In the genomic region with DNA sequence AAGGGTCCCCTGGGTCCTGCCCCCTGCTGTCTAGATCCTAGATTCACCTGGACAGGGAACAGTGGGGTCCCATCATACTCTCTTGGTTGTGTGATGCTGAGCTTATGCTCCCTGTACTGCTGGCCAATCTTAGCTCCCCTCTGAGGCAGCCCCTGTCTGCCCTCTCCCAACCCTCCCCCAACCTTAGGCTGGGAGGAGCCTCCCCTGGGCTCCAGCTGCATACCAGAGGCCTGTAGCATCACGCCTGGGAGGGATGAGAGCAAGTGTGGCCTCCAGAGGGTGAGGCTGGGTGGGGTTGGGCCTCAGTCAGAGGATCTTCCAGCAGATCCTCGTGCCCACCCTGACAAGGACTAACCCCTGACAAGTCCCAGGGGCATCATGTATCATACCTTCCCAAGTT, we compare ENCODE assay signal across 15 mouse cellular contexts. TPM values are rescaled to one million over a fixed set of nuclear protein-coding genes. Genes with fewer than 3 reads are reported as not detected.
DNase-seq lines count a peak whose midpoint lies in the region; ATAC-seq and TF ChIP-seq lines count a peak whose summit lies in the region.
"Had no signal": no experiment of that assay in that cellular context is flagged by ENCODE, and none has a peak within 500 bp of the region (broad histone marks: within the 10 kb centered on the region; RNA-seq: fewer than 3 reads in every experiment).

No protein-coding gene starts in this region.

- H3K36me3 ChIP-seq in heart, embryonic 16.5 days (ENCODE audit: control insufficient read depth, insufficient read depth), result no peaks in the 10 kb centered on the region
- H3K36me3 ChIP-seq in CH12.LX (replicated peaks in 1 of 2; ENCODE audit: control insufficient read depth in 1 of 2, insufficient read depth in 1 of 2, low read length in 1 of 2), result peaks cover 41 to 79% of the 10 kb centered on the region in 2 experiments
- H3K36me3 ChIP-seq in embryonic facial prominence, embryonic 11.5 days (replicated peaks; ENCODE audit: control insufficient read depth, insufficient read depth, low read depth, low read length), result no peaks in the 10 kb centered on the region
- H3K36me3 ChIP-seq in liver, embryonic 15.5 days (replicated peaks), result peaks cover 12% of the 10 kb centered on the region
- H3K36me3 ChIP-seq: hindbrain, embryonic 15.5 days had no signal

- peaks cover 79% of the 10 kb centered on the region for H3K79me2 ChIP-seq in CH12.LX (replicated peaks; ENCODE audit: control insufficient read depth, extremely low read depth, insufficient read depth, poor library complexity, severe bottlenecking)

- TF ChIP-seq RAD21 in CH12.LX (IDR thresholded peaks at IDR 0.05; ENCODE audit: low read depth, low read length), result no peak

- H3K4me3 ChIP-seq in heart, embryonic 16.5 days (ENCODE audit: low read length), result no peak overlapping the region
- H3K4me3 ChIP-seq in CH12.LX (replicated peaks in 1 of 3; ENCODE audit: low read depth in 2 of 3, low read length in 2 of 3, poor library complexity in 1 of 3), result peak overlapping the region; percentile 66 to 93 (median 78)
- H3K4me3 ChIP-seq in embryonic facial prominence, embryonic 11.5 days (ENCODE audit: low read depth, low read length), result no peak overlapping the region
- H3K4me3 ChIP-seq in liver, embryonic 15.5 days (replicated peaks), result peak overlapping the region; percentile 69
- H3K4me3 ChIP-seq: hindbrain, embryonic 15.5 days had no signal

- ATAC-seq in heart, embryonic 16.5 days (replicated peaks; ENCODE audit: extremely low read depth, insufficient read depth, low FRiP score), result peak; percentile 47
- 0 out of 2 replicates have a peak, but pooled peaks have one; percentile 19 for ATAC-seq in embryonic facial prominence, embryonic 11.5 days (replicated peaks; ENCODE audit: insufficient number of reproducible peaks, low FRiP score, low TSS enrichment, low read depth)
- no peak for ATAC-seq in liver, embryonic 15.5 days (ENCODE audit: insufficient read depth)
- no peak for ATAC-seq in cerebellum, adult (ENCODE audit: insufficient number of reproducible peaks, low FRiP score, low TSS enrichment)

- TF ChIP-seq CTCF in CH12.LX (conservative IDR thresholded peaks at IDR 0.05 in 1 of 2, IDR thresholded peaks at IDR 0.05 in 1 of 2; ENCODE audit: low read depth in 2 of 2, low read length in 2 of 2), result no peak

- no peak; the same call in 1 of the 2 replicates for TF ChIP-seq POLR2A in CH12.LX (IDR thresholded peaks at IDR 0.05; ENCODE audit: low read depth, low read length)

- DNase-seq in heart, postnatal 4 days, result no peak
- no peak for DNase-seq in CH12.LX (ENCODE audit: extremely low read depth)
- DNase-seq in embryonic facial prominence, embryonic 11.5 days (ENCODE audit: low spot score), result no peak
- DNase-seq in embryo, embryonic 9.5 days (ENCODE audit: extremely low spot score), result no peak
- DNase-seq in ovary, postnatal 36 days (ENCODE audit: low spot score), result no peak
- DNase-seq: adrenal gland, postnatal 10 days; cerebellum, postnatal 36 days; kidney, postnatal 25 days; lung, adult 2 months had no signal

- H3K4me2 ChIP-seq in heart, embryonic 16.5 days (ENCODE audit: low read depth, low read length), result no peak overlapping the region
- peak overlapping the region; percentile 78 for H3K4me2 ChIP-seq in CH12.LX (ENCODE audit: insufficient read depth, low read depth, poor library complexity, severe bottlenecking)
- no peak overlapping the region for H3K4me2 ChIP-seq in embryonic facial prominence, embryonic 11.5 days (ENCODE audit: low read depth, low read length)
- H3K4me2 ChIP-seq in liver, embryonic 15.5 days, result peak overlapping the region; percentile 94
- H3K4me2 ChIP-seq: hindbrain, embryonic 15.5 days had no signal

- dilution Hi-C loops in CH12.LX (cut with MboI; ENCODE audit: extremely low pct_ligation_motif_present, extremely low pct_unique_long_range_greater_than_20kb, low sequenced_read_pairs), result no loop called here

- 52% methylated on average over 2 of the region's 2 CpGs for WGBS in heart, embryonic 16.5 days
- WGBS in embryonic facial prominence, embryonic 11.5 days, result 37% methylated on average over 2 of the region's 2 CpGs
- 28% methylated on average over 2 of the region's 2 CpGs for WGBS in liver, embryonic 15.5 days (ENCODE audit: insufficient replicate concordance)

- no peak overlapping the region for H3K9ac ChIP-seq in heart, embryonic 16.5 days (ENCODE audit: low read length)
- peak overlapping the region; percentile 70; the same call in 1 of the 2 replicates for H3K9ac ChIP-seq in CH12.LX (ENCODE audit: insufficient read depth, low read depth)
- no peak overlapping the region for H3K9ac ChIP-seq in embryonic facial prominence, embryonic 11.5 days (replicated peaks; ENCODE audit: low read length)
- peak overlapping the region; percentile 32 for H3K9ac ChIP-seq in liver, embryonic 15.5 days
- H3K9ac ChIP-seq: hindbrain, embryonic 15.5 days had no signal

- H3K4me1 ChIP-seq in heart, embryonic 16.5 days (ENCODE audit: control insufficient read depth, insufficient read depth, low read length), result peaks cover 37% of the 10 kb centered on the region
- H3K4me1 ChIP-seq in CH12.LX (ENCODE audit: control insufficient read depth in 1 of 2, insufficient read depth in 2 of 2), result peaks cover 47 to 78% of the 10 kb centered on the region in 2 experiments
- no peaks in the 10 kb centered on the region; the same call in 1 of the 2 replicates for H3K4me1 ChIP-seq in embryonic facial prominence, embryonic 11.5 days (ENCODE audit: control insufficient read depth, insufficient read depth, low read length)
- peaks cover 68% of the 10 kb centered on the region for H3K4me1 ChIP-seq in liver, embryonic 15.5 days (replicated peaks)

- in situ Hi-C loops in CH12.LX (cut with MboI; ENCODE audit: low pct_ligation_motif_present, low pct_unique_long_range_greater_than_20kb, low sequenced_read_pairs), result no loop called here

- no peak overlapping the region for H3K27ac ChIP-seq in heart, embryonic 16.5 days (ENCODE audit: low read length)
- peak overlapping the region; percentile 30; the same call in 1 of the 2 replicates for H3K27ac ChIP-seq in CH12.LX (ENCODE audit: insufficient read depth, low read depth)
- H3K27ac ChIP-seq in embryonic facial prominence, embryonic 11.5 days (replicated peaks; ENCODE audit: low read depth, low read length), result no peak overlapping the region
- peak overlapping the region; percentile 84; the same call in 1 of the 2 replicates for H3K27ac ChIP-seq in liver, embryonic 15.5 days (replicated peaks)
- H3K27ac ChIP-seq: hindbrain, embryonic 15.5 days had no signal

- no peak for TF ChIP-seq EP300 in CH12.LX (IDR thresholded peaks at IDR 0.05; ENCODE audit: low read length)

- peaks cover 15% of the 10 kb centered on the region for H3K27me3 ChIP-seq in heart, embryonic 16.5 days (ENCODE audit: control insufficient read depth, insufficient read depth, low read length)
- H3K27me3 ChIP-seq in CH12.LX (replicated peaks), result no peaks in the 10 kb centered on the region
- peaks cover 14% of the 10 kb centered on the region for H3K27me3 ChIP-seq in embryonic facial prominence, embryonic 11.5 days (ENCODE audit: control insufficient read depth, insufficient read depth, low read length)
- peaks cover 29% of the 10 kb centered on the region for H3K27me3 ChIP-seq in liver, embryonic 15.5 days

- no peaks in the 10 kb centered on the region for H3K9me3 ChIP-seq in heart, embryonic 16.5 days (replicated peaks; ENCODE audit: control insufficient read depth, low read length)
- H3K9me3 ChIP-seq in CH12.LX (replicated peaks; ENCODE audit: low read length), result no peaks in the 10 kb centered on the region
- H3K9me3 ChIP-seq in embryonic facial prominence, embryonic 11.5 days (replicated peaks; ENCODE audit: control insufficient read depth, low read length), result no peaks in the 10 kb centered on the region
- H3K9me3 ChIP-seq in liver, embryonic 15.5 days (replicated peaks), result no peaks in the 10 kb centered on the region
- H3K9me3 ChIP-seq: hindbrain, embryonic 15.5 days had no signal

TF ChIP-seq in CH12.LX, 34 proteins besides CTCF, POLR2A, EP300 and RAD21:
- TF ChIP-seq KAT2A (IDR thresholded peaks at IDR 0.05; ENCODE audit: insufficient replicate concordance, low read length) (no peak), SMC3 (IDR thresholded peaks at IDR 0.05; ENCODE audit: low read depth, low read length) (no peak), NELFE (IDR thresholded peaks at IDR 0.05; ENCODE audit: low read depth, low read length) (no peak), UBTF (IDR thresholded peaks at IDR 0.05; ENCODE audit: low read depth, low read length) (peak; percentile 63; the same call in 1 of the 2 replicates), MEF2A (IDR thresholded peaks at IDR 0.05; ENCODE audit: borderline replicate concordance, low read depth, low read length) (no peak), USF2 (conservative IDR thresholded peaks at IDR 0.05; ENCODE audit: low read depth, low read length) (no peak)
TF ChIP-seq in CH12.LX: peak in this region for 1.

RNA-seq across cellular contexts. Expression of gene Fam83g, which starts 3.7 kb away (rescaled TPM):
- 0.97 and 1.5 TPM in 2 replicates for polyA plus RNA-seq in heart, embryonic 16.5 days (2015; fragmentation: Nextera tagmentation; extraction: Ambion mirVana)
- total RNA-seq in heart, postnatal 4 days (2021), result under 1 TPM; 0.17 to 0.25 TPM
- 50.4 and 63.7 TPM in 2 replicates for total RNA-seq in CH12.LX (2012; rRNA removed)
- total RNA-seq in CH12.LX (2014; rRNA removed), result 17.2 and 19.2 TPM in 2 replicates
- 17.8 and 19.1 TPM in 2 replicates for polyA plus RNA-seq in CH12.LX (2012; ENCODE audit: insufficient read length, low read depth)
- 0.76 and 0.84 TPM in 2 replicates for polyA plus RNA-seq in embryonic facial prominence, embryonic 11.5 days (2014; fragmentation: Nextera tagmentation; extraction: Ambion mirVana)
- 6.6 and 9.0 TPM in 2 replicates for polyA plus RNA-seq in liver, embryonic 15.5 days (2015; fragmentation: Nextera tagmentation; extraction: Ambion mirVana)

RNA-seq across cellular contexts. Expression of gene Slc5a10, which starts 33.0 kb away (rescaled TPM):
- 0.11 TPM in 1 of 2 replicates, not detected in the other for polyA plus RNA-seq in heart, embryonic 16.5 days (2015; fragmentation: Nextera tagmentation; extraction: Ambion mirVana)
- not detected for total RNA-seq in heart, postnatal 4 days (2021)
- total RNA-seq in CH12.LX (2012; rRNA removed), result 0.55 and 1.4 TPM in 2 replicates
- total RNA-seq in CH12.LX (2014; rRNA removed), result 0.61 and 0.70 TPM in 2 replicates
- 1.3 and 1.6 TPM in 2 replicates for polyA plus RNA-seq in CH12.LX (2012; ENCODE audit: insufficient read length, low read depth)
- polyA plus RNA-seq in embryonic facial prominence, embryonic 11.5 days (2014; fragmentation: Nextera tagmentation; extraction: Ambion mirVana), result not detected in 2 replicates
- not detected in 2 replicates for polyA plus RNA-seq in liver, embryonic 15.5 days (2015; fragmentation: Nextera tagmentation; extraction: Ambion mirVana)
- total RNA-seq: heart, adult 8-10 months; neutrophil, adult 5-6 weeks had no signal
- polyA plus RNA-seq: hindbrain, embryonic 15.5 days; lung, adult 2 months had no signal

RNA-seq across cellular contexts. Expression of gene Grap, which starts 34.5 kb away (rescaled TPM):
- polyA plus RNA-seq in heart, embryonic 16.5 days (2015; fragmentation: Nextera tagmentation; extraction: Ambion mirVana), result 13.9 and 15.7 TPM in 2 replicates
- 10 to 100 TPM in 1 of 2 experiments, 1 to 10 TPM in 1; 8.8 to 10.4 TPM for total RNA-seq in heart, postnatal 4 days (2021)
- total RNA-seq in CH12.LX (2012; rRNA removed), result 379 and 412 TPM in 2 replicates
- total RNA-seq in CH12.LX (2014; rRNA removed), result 264 and 274 TPM in 2 replicates
- 280 and 294 TPM in 2 replicates for polyA plus RNA-seq in CH12.LX (2012; ENCODE audit: insufficient read length, low read depth)
- 3.4 and 4.8 TPM in 2 replicates for polyA plus RNA-seq in embryonic facial prominence, embryonic 11.5 days (2014; fragmentation: Nextera tagmentation; extraction: Ambion mirVana)
- 4.3 and 5.6 TPM in 2 replicates for polyA plus RNA-seq in liver, embryonic 15.5 days (2015; fragmentation: Nextera tagmentation; extraction: Ambion mirVana)

Comparison
In these comparisons a context has a peak if more than half of its experiments do, and no peak if none do; other contexts are left out.
1. ATAC-seq: peak in heart, embryonic 16.5 days (single experiment) and embryonic facial prominence, embryonic 11.5 days (single experiment); none in liver, embryonic 15.5 days (single experiment) and cerebellum, adult (single experiment).
2. H3K27ac ChIP-seq: peak in CH12.LX (single experiment) and liver, embryonic 15.5 days (single experiment); none in heart, embryonic 16.5 days (single experiment) and embryonic facial prominence, embryonic 11.5 days (single experiment).
3. H3K4me2 ChIP-seq: peak in CH12.LX (single experiment) and liver, embryonic 15.5 days (single experiment); none in heart, embryonic 16.5 days (single experiment) and embryonic facial prominence, embryonic 11.5 days (single experiment).
4. H3K4me3 ChIP-seq: peak in CH12.LX (3 of 3) and liver, embryonic 15.5 days (single experiment); none in heart, embryonic 16.5 days (single experiment) and embryonic facial prominence, embryonic 11.5 days (single experiment).
5. H3K9ac ChIP-seq: peak in CH12.LX (single experiment) and liver, embryonic 15.5 days (single experiment); none in heart, embryonic 16.5 days (single experiment) and embryonic facial prominence, embryonic 11.5 days (single experiment).
6. RNA of gene Grap, which starts 34.5 kb away (polyA plus RNA-seq): 280 to 294 TPM in CH12.LX; 13.9 to 15.7 TPM in heart, embryonic 16.5 days, 4.3 to 5.6 TPM in liver, embryonic 15.5 days and 3.4 to 4.8 TPM in embryonic facial prominence, embryonic 11.5 days; every median in the first group is over 10 times any median in the second.